Mouse (Mus musculus) hindbrain, embryonic 10.5 days (tissue): ENCODE results near the gene 2810408A11Rik. TPM values are rescaled to one million over a fixed set of nuclear protein-coding genes. Genes with fewer than 3 reads are reported as not detected.

Experiments used
- DNase-seq: peaks from one replicate; pipeline ENCODE4 v3.0.0-alpha.2; 2017; ENCODE audit warnings: low spot score
- H3K27ac ChIP-seq: fragments of 300-500 bp; sonication (generic); 2 replicates; pipeline ENCODE4 v1.5.1; 2016; ENCODE audit warnings: mild to moderate bottlenecking, moderate library complexity
- H3K27me3 ChIP-seq: fragments of 300-500 bp; sonication (generic); 2 replicates; pipeline ENCODE4 v1.6.1; 2016; ENCODE audit warnings: mild to moderate bottlenecking; ENCODE audit not compliant: poor library complexity, insufficient read depth, severe bottlenecking
- H3K36me3 ChIP-seq: fragments of 300-500 bp; sonication (generic); 2 replicates; pipeline ENCODE4 v1.6.1; 2016; ENCODE audit warnings: mild to moderate bottlenecking, moderate library complexity
- H3K4me1 ChIP-seq: fragments of 300-500 bp; sonication (generic); replicated peaks from 2 replicates; pipeline ENCODE4 v1.6.1; 2016; ENCODE audit warnings: mild to moderate bottlenecking
- H3K4me3 ChIP-seq: fragments of 300-500 bp; sonication (generic); 2 replicates; pipeline ENCODE4 v1.5.1; 2016; ENCODE audit warnings: mild to moderate bottlenecking, moderate library complexity
- H3K9me3 ChIP-seq: fragments of 300-500 bp; sonication (generic); 2 replicates; pipeline ENCODE4 v1.6.1; 2016; ENCODE audit warnings: mild to moderate bottlenecking, moderate library complexity
- WGBS: fragments of 180-500 bp; shearing (Covaris S2); methylation state at CpG from one replicate; pipeline ENCODE4 v1.1.7; 2016; 5-methylcytosine and 5-hydroxymethylcytosine counted together
- polyA plus RNA-seq: library from polyadenylated mRNA; unstranded; fragments of >200 nt; fragmentation: Nextera tagmentation; extraction: Ambion mirVana; gene quantifications from 2 replicates; pipeline ENCODE4 v1.2.1, GENCODE M21; 2016

2810408A11Rik gene
- polyA plus RNA-seq, 1 experiment from 2014 or later, result 15.2 TPM

- H3K27ac ChIP-seq, result peak overlapping the region; percentile 87
- H3K36me3 ChIP-seq, result no peaks in the 10 kb centered on the region
- peaks cover 22% of the 10 kb centered on the region for H3K27me3 ChIP-seq
- DNase-seq, result no peak
- peak overlapping the region; percentile 62 for H3K4me3 ChIP-seq
- 0% methylated on average over 18 of the region's 18 CpGs for WGBS
- H3K9me3 ChIP-seq, result no peaks in the 10 kb centered on the region
- H3K4me1 ChIP-seq, result peaks cover 71% of the 10 kb centered on the region
Observed at GRCm38 (mm10) chr11:69880506-69880852, 20.3 kb downstream of the 2810408A11Rik start.

GRCm38 (mm10) chr11:69879711-69880110 lies 21.1 kb downstream of the 2810408A11Rik start:
- peaks cover 71% of the 10 kb centered on the region for H3K4me1 ChIP-seq
- no peaks in the 10 kb centered on the region for H3K36me3 ChIP-seq
- H3K27me3 ChIP-seq, result peaks cover 22% of the 10 kb centered on the region
- no peaks in the 10 kb centered on the region for H3K9me3 ChIP-seq
- H3K4me3 ChIP-seq, result peak overlapping the region; percentile 62
- 58% methylated on average over 15 of the region's 15 CpGs for WGBS
- no peak for DNase-seq
- peak overlapping the region; percentile 87 for H3K27ac ChIP-seq

- 91% methylated on average over 6 of the region's 6 CpGs for WGBS
- no peak for DNase-seq
- Histone ChIP-seq H3K4me3 (peak overlapping the region; percentile 62), H3K4me1 (peaks cover 65% of the 10 kb centered on the region), H3K27me3 (peaks cover 22% of the 10 kb centered on the region), H3K36me3 (no peaks in the 10 kb centered on the region), H3K27ac (peak overlapping the region; percentile 87; the same call in 1 of the 2 replicates), H3K9me3 (no peaks in the 10 kb centered on the region)
Observed at GRCm38 (mm10) chr11:69878952-69879351, 21.8 kb downstream of the 2810408A11Rik start.

- DNase-seq, result no peak
- WGBS, result 84% methylated on average over 3 of the region's 3 CpGs
- Histone ChIP-seq H3K9me3 (no peaks in the 10 kb centered on the region), H3K27me3 (peaks cover 22% of the 10 kb centered on the region), H3K27ac (peak overlapping the region; percentile 31; the same call in 1 of the 2 replicates), H3K36me3 (no peaks in the 10 kb centered on the region), H3K4me1 (peaks cover 65% of the 10 kb centered on the region), H3K4me3 (peak overlapping the region; percentile 62; the same call in 1 of the 2 replicates)
Observed at GRCm38 (mm10) chr11:69878399-69878798, 22.4 kb downstream of the 2810408A11Rik start.

- no peak for DNase-seq
- no peaks in the 10 kb centered on the region for H3K9me3 ChIP-seq
- H3K27ac ChIP-seq, result peak within 1 kb of the TSS; percentile 72
- peaks cover 22% of the 10 kb centered on the region for H3K27me3 ChIP-seq
- H3K4me3 ChIP-seq, result peak within 1 kb of the TSS; percentile 62
- peaks cover 65% of the 10 kb centered on the region for H3K4me1 ChIP-seq
- 93% methylated on average over 11 of the region's 11 CpGs for WGBS
- H3K36me3 ChIP-seq, result no peaks in the 10 kb centered on the region
Observed at GRCm38 (mm10) chr11:69877878-69878277, 22.9 kb downstream of the 2810408A11Rik start, which contains the start of gene Tmem95. Gene Tmem95, minus strand, starts transcription at chr11:69878018.

- WGBS, result 2% methylated on average over 12 of the region's 12 CpGs
- DNase-seq, result peak; percentile 88
- peak overlapping the region; percentile 41 for H3K4me3 ChIP-seq
- H3K4me1 ChIP-seq, result peaks cover 59% of the 10 kb centered on the region
- H3K27ac ChIP-seq, result peak overlapping the region; percentile 72
- no peaks in the 10 kb centered on the region for H3K9me3 ChIP-seq
- no peaks in the 10 kb centered on the region for H3K36me3 ChIP-seq
- peaks cover 15% of the 10 kb centered on the region for H3K27me3 ChIP-seq
Observed at GRCm38 (mm10) chr11:69876867-69877266, 23.9 kb downstream of the 2810408A11Rik start.

GRCm38 (mm10) chr11:69876186-69876585 lies 24.6 kb downstream of the 2810408A11Rik start:
- no peak for DNase-seq
- Histone ChIP-seq H3K4me1 (peaks cover 52% of the 10 kb centered on the region), H3K36me3 (no peaks in the 10 kb centered on the region), H3K27me3 (peaks cover 11% of the 10 kb centered on the region), H3K9me3 (no peaks in the 10 kb centered on the region), H3K4me3 (no peak overlapping the region), H3K27ac (peak overlapping the region; percentile 72; the same call in 1 of the 2 replicates)
- 71% methylated on average over 7 of the region's 7 CpGs for WGBS

- WGBS, result 85% methylated on average over 4 of the region's 4 CpGs
- H3K9me3 ChIP-seq, result no peaks in the 10 kb centered on the region
- H3K4me1 ChIP-seq, result peaks cover 15% of the 10 kb centered on the region
- no peak overlapping the region for H3K27ac ChIP-seq
- no peaks in the 10 kb centered on the region for H3K36me3 ChIP-seq
- H3K4me3 ChIP-seq, result no peak overlapping the region
- no peak for DNase-seq
- H3K27me3 ChIP-seq, result no peaks in the 10 kb centered on the region
Observed at GRCm38 (mm10) chr11:69872451-69872850, 28.3 kb downstream of the 2810408A11Rik start.

GRCm38 (mm10) chr11:69871822-69872221 lies 29.0 kb downstream of the 2810408A11Rik start:
- no peaks in the 10 kb centered on the region for H3K9me3 ChIP-seq
- H3K27me3 ChIP-seq, result no peaks in the 10 kb centered on the region
- no peak overlapping the region for H3K27ac ChIP-seq
- WGBS, result 86% methylated on average over 7 of the region's 7 CpGs
- DNase-seq, result no peak
- peaks cover 9% of the 10 kb centered on the region for H3K4me1 ChIP-seq
- H3K4me3 ChIP-seq, result no peak overlapping the region
- no peaks in the 10 kb centered on the region for H3K36me3 ChIP-seq

- 95% methylated on average over 2 of the region's 2 CpGs for WGBS
Observed at GRCm38 (mm10) chr11:69870289-69871069, 30.3 kb downstream of the 2810408A11Rik start.

GRCm38 (mm10) chr11:69867335-69867734 lies 33.5 kb downstream of the 2810408A11Rik start:
- Histone ChIP-seq H3K9me3 (no peaks in the 10 kb centered on the region), H3K27ac (no peak overlapping the region), H3K27me3 (no peaks in the 10 kb centered on the region), H3K4me1 (0 out of 2 replicates have a peak, but pooled peaks cover 3% of the 10 kb centered on the region), H3K36me3 (no peaks in the 10 kb centered on the region), H3K4me3 (no peak overlapping the region)
- DNase-seq, result no peak
- WGBS, result 77% methylated on average over 9 of the region's 9 CpGs

More at GRCm38 (mm10) chr11:69870289-69871069, 30.3 kb downstream of the 2810408A11Rik start:
- Histone ChIP-seq H3K36me3 (no peaks in the 10 kb centered on the region), H3K27ac (no peak overlapping the region), H3K9me3 (no peaks in the 10 kb centered on the region), H3K4me1 (no peaks in the 10 kb centered on the region), H3K27me3 (no peaks in the 10 kb centered on the region), H3K4me3 (no peak overlapping the region)
- no peak for DNase-seq

GRCm38 (mm10) chr11:69865561-69865960 lies 35.2 kb downstream of the 2810408A11Rik start:
- no peak overlapping the region for H3K4me3 ChIP-seq
- H3K9me3 ChIP-seq, result no peaks in the 10 kb centered on the region
- 0 out of 2 replicates have a peak, but pooled peaks cover 3% of the 10 kb centered on the region for H3K4me1 ChIP-seq
- no peak for DNase-seq
- WGBS, result 85% methylated on average over 9 of the region's 9 CpGs
- H3K36me3 ChIP-seq, result no peaks in the 10 kb centered on the region
- no peaks in the 10 kb centered on the region for H3K27me3 ChIP-seq
- no peak overlapping the region for H3K27ac ChIP-seq

- Histone ChIP-seq H3K27ac (no peak overlapping the region), H3K36me3 (no peaks in the 10 kb centered on the region), H3K27me3 (peaks cover 7% of the 10 kb centered on the region), H3K4me1 (0 out of 2 replicates have a peak, but pooled peaks cover 3% of the 10 kb centered on the region), H3K4me3 (no peak overlapping the region), H3K9me3 (no peaks in the 10 kb centered on the region)
- 59% methylated on average over 8 of the region's 8 CpGs for WGBS
- no peak for DNase-seq
Observed at GRCm38 (mm10) chr11:69864138-69864860, 36.5 kb downstream of the 2810408A11Rik start.
